Mouse (Mus musculus): Measurements from ENCODE around the gene Gm20547.

The Gm20547 gene

DNA sequence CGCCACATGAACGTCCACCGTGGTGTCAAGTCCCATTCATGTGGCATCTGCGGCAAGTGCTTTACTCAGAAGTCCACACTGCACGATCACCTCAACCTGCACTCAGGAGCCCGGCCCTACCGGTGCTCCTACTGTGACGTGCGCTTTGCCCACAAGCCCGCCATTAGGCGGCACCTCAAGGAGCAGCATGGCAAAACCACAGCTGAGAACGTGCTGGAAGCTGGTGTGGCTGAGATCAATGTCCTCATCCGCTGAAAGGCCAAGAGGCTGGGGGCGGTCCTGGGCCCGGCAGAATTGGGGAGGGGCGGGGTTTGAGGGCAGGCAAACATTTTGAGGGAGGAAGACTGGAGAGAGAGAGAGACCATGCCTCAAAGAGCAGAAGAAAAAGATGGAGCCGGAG lies 14.5 kb upstream of the Gm20547 start:
- no peak for DNase-seq (ENCODE audit: low spot score in 2 of 2)

- no peak for DNase-seq (ENCODE audit: low spot score in 2 of 2)
These were observed 13.9 kb upstream of the Gm20547 start for GRCm38 (mm10) chr17:34895724-34896123.

GRCm38 (mm10) chr17:34894801-34895530 lies 13.1 kb upstream of the Gm20547 start:
- DNase-seq (ENCODE audit: low spot score in 2 of 2) = no peak

DNA sequence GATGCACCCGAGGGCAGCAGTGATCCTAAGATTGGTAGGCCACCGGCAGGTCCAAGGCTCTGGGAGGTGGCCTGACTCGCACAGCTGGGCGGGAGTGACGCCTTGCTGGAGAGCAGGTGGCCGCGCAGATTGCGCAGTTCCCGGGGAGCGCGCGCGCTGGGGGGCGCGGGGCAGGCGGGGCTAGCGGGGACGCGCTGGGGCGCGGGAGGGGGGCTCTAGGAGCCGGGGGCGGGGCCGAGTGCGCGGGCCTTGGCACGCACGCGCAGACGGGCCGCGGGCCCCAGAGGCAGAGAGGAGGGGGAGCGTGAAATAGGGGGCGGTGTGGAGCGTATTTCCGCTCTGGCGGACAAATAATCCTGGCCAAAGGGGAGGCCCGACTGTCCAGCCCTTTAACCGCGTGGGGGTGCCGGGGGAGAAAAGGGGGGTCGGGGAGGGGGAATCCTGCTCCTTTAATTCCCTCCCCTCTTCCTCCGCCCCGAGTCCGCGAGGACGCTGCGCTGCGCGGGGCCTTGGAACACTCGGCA lies 12.3 kb upstream of the Gm20547 start:
- DNase-seq (ENCODE audit: low spot score in 2 of 2) = peak; percentile 84 to 87

DNA sequence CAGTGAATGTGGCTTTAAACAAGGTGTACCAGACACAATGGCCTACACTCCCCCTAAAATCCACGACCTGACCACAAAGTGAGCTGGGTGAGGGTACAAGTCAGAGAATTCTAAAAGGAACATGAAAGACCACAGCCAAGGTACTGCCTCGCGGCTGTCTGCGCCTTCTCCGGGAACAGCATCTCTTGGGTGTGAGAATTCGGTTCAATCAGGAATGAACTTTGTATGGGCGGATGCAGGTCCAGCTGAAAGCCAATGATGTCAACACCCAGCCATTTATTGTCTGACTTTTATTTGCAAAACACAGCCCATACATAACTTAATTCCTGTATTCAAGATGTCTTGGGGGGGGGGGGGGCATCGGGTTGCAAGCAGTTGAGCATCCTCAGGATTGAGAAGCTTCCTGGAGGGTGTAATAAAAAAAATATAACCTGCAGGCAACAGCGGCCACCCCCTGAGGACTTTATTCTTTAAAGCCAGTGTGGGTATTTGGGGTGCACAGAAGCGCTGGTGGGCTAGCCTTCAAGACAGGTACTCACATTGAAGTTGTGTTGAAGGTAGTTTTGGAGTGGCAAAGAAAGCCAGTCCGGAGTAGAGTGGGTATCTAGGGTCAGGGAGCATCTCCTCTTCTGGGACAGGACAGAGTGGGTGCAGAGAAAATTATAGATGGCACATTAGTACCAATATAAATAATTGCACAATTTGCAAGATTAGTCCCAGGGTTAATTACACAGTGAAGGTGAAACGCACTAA lies 11.4 kb upstream of the Gm20547 start:
- DNase-seq (ENCODE audit: low spot score in 2 of 2) = no peak

- no peak for DNase-seq (ENCODE audit: low spot score in 2 of 2)
These were observed 9.5 kb upstream of the Gm20547 start for GRCm38 (mm10) chr17:34891377-34891776.

GRCm38 (mm10) chr17:34890074-34890743 lies 8.4 kb upstream of the Gm20547 start:
- DNase-seq (ENCODE audit: low spot score in 2 of 2) = no peak

- DNase-seq (ENCODE audit: low spot score in 2 of 2) = no peak
These were observed 6.1 kb upstream of the Gm20547 start for GRCm38 (mm10) chr17:34887942-34888341.

GRCm38 (mm10) chr17:34885615-34886014 lies 3.8 kb upstream of the Gm20547 start:
- DNase-seq (ENCODE audit: low spot score in 2 of 2) = no peak

GRCm38 (mm10) chr17:34884704-34885103 lies 2.9 kb upstream of the Gm20547 start:
- no peak for DNase-seq (ENCODE audit: low spot score in 2 of 2)

DNA sequence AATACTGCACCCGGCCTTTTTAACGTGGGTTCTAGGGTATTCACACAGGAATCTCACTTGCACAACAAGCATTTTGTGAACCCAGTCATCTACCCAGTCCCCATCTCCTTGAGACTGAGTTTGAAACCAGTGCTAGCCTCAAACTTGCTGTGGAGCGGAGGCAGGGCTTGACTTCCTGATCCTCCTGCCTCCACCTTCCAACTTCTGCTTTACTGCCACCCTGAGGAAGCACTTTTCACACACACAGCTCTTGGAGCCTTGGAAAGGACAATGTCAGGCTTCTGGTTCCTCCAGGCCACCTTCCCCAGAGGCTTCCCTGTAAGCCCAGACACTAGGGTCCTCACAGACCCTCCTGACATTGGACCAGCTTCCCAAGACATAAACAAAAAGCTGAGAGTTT lies 1.5 kb upstream of the Gm20547 start:
- DNase-seq (ENCODE audit: low spot score in 2 of 2) = no peak

DNA sequence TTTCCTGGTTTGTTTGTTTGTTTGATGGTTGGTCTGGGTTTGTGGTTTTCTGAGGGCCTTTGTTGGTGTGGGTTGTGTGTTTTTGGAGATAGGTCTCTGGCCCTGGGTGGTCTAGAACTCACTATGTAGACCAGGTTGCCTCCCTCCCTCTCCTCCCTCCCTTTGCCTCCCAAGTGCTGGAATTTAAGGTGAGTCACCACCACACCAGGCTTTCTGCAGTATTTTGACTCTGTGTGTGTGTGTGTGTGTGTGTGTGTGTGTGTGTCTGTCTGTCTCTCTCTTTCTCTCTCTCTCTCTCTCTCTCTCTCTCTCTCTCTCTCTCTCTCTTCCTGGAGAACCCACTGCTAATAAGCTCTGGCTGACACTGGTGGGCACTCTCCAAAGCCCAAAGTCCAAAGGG lies 676 bp downstream of the Gm20547 start:
- DNase-seq (ENCODE audit: low spot score in 2 of 2) = no peak

GRCm38 (mm10) chr17:34879336-34879879 lies 2.4 kb downstream of the Gm20547 start, which contains the start of gene Zbtb12:
Zbtb12 (plus strand) TSS chr17:34879483.
- no peak for DNase-seq (ENCODE audit: low spot score in 2 of 2)

DNA sequence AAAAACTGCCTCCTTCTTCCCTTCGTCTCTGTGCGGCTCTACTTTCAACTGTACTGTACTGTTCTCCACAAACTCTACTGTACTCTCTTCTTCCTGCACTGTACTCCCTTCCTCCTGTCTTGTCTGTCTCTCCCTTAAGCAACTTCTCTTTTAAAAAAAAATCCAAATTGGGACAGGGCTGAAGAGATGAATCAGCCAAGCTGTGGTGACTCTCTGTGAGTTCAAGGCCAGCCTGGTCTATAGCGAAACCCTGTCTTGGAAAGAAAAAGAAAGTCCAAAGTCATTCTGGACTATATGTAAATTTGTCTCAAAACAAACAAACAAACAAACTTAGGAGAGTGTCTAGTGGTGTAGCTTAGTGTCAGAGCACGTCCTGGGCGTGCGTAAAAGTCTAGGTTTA lies 7.5 kb downstream of the Gm20547 start:
- DNase-seq (ENCODE audit: low spot score in 2 of 2) = no peak

GRCm38 (mm10) chr17:34865981-34866380 lies 15.9 kb downstream of the Gm20547 start:
- DNase-seq (ENCODE audit: low spot score in 2 of 2) = no peak

- no peak for DNase-seq (ENCODE audit: low spot score in 2 of 2)
These were observed 19.3 kb downstream of the Gm20547 start, which contains the start of gene Cfb for GRCm38 (mm10) chr17:34862416-34863081. Cfb (minus strand) TSS chr17:34862518.

DNA sequence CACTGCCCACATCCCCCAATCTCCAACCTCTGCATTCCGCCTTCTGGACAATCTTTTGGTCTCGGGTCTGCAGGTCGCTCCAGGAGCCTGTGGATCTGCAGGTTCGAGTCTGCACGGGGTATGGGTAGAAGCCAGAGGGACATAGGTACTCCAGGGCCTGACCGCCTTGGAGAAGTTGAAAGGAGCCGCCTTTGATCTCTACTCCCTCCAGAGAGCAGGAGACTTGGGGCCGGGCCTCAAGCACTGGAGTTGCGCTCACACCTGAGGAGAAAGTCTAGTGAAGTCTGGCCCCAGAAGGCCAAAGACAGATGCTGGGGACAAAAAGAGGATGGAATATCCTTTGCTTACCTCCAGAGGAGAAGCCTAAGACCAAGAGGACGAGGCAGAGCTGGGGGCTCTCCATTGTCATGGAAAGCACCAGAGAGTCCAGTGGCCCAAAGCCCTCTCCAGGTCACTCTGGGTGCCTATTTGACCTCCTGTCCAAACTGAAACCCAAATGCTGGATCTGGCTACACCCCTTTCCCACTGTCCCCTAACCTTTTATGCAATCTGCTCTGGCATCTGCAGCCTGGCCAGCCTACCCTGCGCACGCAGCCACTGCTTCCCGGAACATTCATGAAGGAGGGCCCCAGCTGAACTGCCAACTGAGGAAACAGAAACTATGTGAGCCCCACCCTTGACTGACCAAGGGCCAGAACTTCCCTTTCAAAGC lies 20.0 kb downstream of the Gm20547 start:
- no peak for DNase-seq (ENCODE audit: low spot score in 2 of 2)

DNA sequence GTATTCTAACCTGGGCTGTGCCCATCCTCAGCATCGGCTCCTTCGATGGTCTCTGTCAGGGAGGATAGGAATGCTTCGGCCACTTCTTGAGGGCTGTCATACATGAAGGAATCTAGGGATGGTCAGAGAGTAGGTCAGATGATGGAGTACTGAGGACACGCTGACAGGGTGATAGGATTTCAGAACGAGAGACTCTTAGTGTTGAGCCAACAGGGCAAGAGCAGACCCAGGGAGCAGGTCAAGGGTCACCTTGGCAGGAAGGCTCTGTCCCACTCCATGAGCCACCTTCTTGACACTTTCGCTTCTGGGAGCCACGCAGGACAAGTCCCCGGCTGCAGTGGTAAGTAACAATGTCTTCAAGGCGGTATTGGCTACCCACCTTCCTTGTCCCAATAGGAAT lies 21.3 kb downstream of the Gm20547 start:
- no peak for DNase-seq (ENCODE audit: low spot score in 2 of 2)

- DNase-seq (ENCODE audit: low spot score in 2 of 2) = no peak
These were observed 23.2 kb downstream of the Gm20547 start for GRCm38 (mm10) chr17:34858670-34859069.

DNA sequence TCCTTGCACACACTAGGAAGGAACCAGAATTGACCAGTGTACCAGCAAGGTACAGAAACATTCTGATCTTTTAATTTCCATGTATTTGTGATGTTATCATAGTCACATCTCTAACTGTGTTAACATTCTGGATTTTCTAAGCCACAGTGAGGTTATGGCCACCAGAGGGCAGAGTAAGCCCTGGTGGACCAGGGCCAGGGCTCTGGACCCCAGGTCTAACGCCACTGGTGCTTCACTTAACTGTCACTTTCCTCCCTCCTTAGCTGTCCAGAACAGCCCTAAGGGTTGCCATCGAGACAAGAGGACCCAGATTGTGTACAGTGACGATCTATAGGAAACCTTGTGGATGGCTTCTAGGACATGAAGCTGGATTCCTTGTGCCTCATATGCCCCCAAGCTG lies 26.0 kb downstream of the Gm20547 start:
- DNase-seq (ENCODE audit: low spot score in 2 of 2) = no peak

- no peak for DNase-seq (ENCODE audit: low spot score in 2 of 2)
These were observed 27.1 kb downstream of the Gm20547 start for GRCm38 (mm10) chr17:34854761-34855160.
